Mouse (Mus musculus) brain, embryonic 18.5 days (tissue): Measurements from ENCODE around the gene Zbtb8os.

Source experiments
- DNase-seq: peaks from one replicate; pipeline ENCODE4 v3.0.0-alpha.2; 2012; ENCODE audit warnings: low read depth, low spot score

Gene Zbtb8os

DNA sequence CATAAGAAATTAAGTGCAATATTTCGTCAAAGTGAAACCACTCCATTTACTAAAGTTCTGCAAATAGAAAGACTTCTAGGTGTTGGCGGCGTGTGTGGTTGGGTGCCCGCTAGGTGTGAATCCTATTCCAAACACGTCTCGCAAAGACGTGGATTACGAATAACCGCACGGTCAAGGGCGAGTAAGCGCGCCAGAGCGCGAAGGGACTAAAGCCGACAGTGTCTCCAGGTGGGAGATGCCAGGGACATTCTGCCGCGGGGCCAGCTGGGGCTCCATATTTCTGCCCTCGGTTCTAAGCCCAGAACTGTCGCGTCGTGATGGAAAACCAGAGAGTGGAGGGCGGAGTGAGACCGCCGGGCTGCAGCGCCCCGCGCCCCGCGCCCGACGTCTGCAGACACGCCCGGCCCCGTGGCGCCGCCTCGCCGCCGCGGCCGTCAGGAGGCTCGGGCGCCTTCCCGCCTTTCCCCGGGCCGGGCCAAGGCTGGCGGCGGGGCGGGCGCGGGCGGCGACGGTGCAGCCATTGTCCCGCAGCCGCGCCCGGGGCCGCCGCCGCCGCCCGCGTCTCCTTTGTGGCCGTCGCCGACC, 41.6 kb downstream of the Zbtb8os start:
- DNase-seq: no peak

DNA sequence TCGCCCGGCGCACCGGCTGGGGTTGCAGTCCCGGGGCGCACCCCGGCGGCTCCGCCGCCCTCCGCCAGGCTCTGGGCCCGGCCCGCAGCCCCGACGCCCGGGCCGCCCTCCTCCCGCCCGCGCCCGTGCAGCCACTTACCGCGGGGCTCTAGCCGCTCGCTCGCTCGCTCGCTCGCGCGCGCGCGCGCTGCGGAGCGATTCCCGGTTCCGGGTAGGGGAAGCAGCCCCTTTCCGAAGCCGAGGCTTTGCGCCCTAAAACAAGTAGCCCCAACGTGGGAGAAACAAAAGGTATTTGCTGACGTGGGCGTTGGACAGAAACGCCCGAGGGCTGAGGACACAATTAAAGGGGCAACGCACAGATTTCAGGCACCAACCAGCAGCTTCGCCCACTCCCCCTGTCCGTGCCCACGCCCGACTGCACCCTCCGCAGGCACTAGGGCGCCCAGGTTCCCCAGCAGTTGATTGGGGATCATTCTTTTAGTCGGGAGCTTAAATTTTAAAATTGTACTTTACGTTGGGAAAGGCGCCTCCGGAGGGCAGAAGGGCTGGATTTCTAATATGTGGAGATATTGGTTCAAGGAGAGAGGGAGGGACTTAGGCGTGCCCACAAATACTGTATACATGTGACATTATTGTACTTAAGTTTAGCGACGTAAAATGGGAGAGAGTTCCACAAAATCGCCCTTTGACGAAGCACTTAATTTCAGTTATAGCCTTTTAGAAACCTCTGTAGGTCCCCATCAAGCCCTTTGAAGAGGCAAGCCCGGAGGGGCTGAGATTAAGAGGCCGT, 42.3 kb downstream of the Zbtb8os start, which contains the start of gene Zbtb8a:
Gene Zbtb8a, minus strand, starts transcription at position 516 of the 790 bp plus-strand sequence.
- peak; percentile 37 for DNase-seq

DNA sequence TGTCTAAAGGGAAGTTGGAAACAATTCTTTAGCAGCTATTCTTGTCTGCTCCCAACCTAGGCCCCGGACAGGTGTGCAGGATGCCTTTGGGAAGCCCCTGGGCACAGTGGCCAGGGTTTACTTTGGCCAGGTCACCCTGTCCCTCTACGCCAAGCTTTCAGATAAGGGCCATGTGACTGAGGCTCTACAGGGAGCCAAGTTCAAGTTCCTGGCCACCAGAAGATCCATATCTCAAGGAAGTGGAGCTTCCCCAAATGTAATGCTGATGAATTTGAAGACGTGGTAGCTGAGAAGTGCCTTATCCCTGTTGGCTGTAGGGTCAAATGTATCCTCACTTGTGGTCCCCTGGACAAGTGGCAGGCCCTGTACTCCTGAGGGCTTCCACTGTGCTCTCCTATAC, 44.3 kb downstream of the Zbtb8os start:
- DNase-seq: no peak

DNA sequence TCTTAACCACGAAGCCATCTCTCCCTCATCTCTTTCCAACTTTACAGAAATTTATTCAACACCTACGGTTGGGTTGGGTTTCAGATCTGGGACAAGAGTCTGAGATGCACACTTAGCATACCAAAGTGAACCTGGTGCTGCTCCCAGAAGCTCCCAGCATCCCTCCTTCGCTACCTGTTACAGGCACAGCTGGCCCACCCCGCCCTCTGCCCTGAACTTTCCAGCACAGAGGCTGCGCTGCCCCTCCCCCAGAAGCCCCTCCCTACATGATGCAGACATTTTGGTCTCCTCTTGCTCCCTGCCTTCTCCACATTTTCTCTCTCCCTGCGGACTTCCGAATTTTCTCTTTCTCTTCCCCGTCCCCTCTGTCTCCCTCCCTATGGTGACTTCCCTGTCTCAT, 45.7 kb downstream of the Zbtb8os start:
- no peak for DNase-seq

DNA sequence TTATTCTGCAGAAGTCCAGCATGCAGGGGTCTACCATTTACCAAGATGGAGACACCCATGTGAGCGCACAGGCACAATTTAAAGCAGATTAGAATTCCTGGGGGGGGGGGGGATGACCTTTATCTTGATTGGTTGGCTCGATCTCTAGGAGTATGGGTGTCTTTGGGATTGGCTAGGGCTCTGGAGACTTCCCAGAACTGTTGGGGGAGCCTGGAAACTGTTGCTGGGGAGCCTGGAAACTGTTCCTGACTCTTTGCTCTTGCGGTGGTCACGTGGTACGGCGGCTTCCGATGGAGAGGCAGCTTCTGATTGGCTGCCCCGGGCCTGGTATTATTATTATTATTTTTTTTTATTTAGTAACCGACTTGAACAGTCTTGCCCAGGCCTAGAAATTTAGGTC, 46.5 kb downstream of the Zbtb8os start:
- no peak for DNase-seq

DNA sequence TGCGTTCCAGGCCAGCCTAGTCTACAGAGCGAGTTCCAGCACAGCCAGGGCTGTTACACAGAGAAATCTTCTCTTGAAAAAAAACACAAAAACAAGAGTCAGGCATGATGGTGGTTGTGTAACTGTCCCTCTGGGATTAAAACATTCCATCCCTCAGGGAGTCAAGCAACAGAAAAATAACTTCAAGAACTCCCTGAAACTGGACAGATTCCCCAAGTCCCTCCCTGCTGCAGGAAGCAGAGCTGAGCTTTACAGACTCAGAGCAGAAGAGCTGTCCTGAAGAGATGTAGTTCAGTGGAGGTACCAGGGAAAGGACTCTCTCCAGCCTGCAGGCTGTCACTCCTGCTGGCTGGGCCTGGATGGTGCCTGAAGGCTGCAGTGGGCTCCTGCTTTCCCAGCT, 47.0 kb downstream of the Zbtb8os start:
- no peak for DNase-seq

DNA sequence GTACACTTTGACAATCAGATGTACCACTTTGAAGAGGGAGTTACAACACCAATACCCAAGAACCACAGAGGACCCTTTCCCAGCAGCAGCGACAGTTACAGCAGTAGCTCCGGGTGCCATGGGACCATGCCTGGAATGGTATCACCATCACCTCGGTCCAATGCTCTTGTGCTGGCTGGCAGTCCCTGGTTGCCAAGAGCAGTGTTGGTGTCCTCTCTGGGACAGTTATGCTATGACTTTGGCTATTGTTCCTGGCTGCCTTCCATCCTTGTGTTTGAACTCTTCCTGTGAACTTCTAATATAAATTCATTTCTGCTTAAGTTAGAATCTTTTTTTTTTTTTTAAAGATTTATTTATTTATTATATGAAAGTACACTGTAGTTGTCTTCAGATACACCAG, 48.1 kb downstream of the Zbtb8os start:
- DNase-seq: no peak

DNA sequence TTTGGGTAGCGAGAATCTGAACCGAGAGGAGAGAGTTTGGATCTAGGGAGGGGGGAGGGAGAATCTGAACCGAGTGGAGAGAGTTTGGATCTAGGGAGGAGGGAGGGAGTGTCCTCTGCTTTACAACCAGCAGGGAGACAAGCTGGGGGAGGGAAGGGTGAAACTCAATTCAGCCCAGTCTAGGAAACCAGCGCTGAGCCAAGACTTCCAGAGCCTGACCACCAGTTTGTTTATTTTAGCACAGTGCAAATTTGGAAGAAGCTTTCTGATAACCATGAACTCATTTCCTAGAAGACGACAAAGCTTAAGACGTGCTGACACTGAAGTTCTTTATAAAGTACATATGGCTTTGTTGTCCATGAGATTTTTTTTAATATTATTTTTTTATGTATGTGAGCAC, 48.9 kb downstream of the Zbtb8os start:
- no peak for DNase-seq

DNA sequence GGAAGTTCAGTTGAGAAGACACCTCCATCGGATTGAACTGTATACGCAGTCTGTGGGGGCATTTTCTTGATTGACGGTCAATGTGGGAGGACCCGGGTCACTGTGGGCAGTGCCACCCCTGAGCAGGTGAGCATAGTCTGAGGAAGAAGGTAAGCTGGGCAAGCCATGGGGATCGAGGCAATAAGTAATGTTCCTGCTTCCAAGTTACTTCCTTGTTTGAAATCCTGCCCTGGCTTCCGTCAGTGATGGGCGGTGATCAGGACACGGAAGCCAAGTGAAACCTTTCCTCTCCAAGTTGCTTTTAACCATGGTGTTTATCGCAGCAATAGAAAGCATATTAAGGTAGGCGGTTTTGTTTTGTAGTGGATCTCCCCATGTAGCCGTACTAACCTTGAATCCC, 50.2 kb downstream of the Zbtb8os start:
- no peak for DNase-seq

DNA sequence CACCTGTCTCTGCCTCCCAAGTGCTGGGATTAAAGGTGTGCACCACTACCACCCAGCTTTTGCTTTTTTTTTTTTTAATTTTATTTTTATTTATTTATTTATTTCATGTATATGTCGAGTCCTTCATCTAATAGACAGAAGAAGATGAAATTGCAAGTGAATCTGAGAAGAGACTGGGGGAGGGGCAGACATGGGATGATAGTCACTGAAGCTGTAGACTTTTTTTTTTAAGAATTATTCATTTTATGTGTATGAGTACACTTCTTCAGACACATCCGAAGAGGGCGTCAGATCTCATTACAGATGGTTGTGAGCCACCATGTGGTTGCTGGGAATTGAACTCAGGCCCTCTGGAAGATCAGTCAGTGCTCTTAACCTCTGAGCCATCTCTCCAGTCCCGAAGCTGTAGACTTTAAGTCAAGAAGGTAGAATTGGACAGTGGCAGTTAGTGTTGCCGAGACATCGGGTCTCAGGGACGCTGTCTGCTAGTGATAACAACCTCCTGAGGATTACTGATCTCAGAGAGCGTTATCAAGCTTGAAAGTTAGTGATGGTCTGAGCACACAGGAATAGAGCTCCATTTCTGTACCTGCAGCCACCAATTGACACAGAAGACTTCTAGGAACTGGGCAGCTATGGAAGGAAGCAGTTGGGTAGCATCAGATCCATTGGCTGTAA, 50.9 kb downstream of the Zbtb8os start:
- no peak for DNase-seq

DNA sequence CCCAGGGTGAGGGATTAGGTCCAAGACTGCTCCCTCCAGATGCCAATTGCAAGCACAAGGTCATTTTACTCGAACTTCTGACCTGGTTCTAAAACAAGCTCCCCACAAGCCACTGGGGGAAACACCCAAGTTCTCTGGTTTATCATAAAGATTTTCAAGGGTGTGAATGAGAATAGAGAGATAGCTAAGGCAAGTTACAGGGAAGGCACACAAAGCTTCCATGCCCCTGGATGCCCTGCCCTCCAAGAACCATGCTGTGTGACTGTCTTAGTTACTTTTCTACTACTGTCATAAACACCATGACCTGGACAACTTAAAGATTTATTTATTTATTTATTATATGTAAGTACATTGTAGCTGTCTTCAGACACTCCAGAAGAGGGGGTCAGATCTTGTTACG, 51.5 kb downstream of the Zbtb8os start:
- DNase-seq: no peak

DNA sequence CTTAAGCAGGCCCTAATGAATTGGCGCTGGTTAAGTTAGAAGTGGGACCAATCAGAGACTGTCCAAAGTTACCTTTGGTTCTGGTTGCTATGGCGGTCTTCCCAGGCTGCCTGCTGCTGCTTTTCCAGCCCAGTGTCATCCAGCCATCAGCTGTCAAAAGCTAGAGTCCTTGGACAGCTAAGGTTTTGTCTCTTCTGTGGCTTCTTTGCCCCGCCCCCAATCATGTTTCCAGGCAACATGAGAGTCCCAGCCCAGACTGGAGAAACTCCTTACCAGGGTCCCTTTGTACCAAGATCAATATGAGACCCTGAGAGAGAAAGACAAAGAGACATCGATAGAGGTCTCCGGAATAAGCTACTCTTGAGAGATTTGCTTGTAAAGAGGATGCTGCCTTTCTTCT, 52.9 kb downstream of the Zbtb8os start:
- no peak for DNase-seq

DNA sequence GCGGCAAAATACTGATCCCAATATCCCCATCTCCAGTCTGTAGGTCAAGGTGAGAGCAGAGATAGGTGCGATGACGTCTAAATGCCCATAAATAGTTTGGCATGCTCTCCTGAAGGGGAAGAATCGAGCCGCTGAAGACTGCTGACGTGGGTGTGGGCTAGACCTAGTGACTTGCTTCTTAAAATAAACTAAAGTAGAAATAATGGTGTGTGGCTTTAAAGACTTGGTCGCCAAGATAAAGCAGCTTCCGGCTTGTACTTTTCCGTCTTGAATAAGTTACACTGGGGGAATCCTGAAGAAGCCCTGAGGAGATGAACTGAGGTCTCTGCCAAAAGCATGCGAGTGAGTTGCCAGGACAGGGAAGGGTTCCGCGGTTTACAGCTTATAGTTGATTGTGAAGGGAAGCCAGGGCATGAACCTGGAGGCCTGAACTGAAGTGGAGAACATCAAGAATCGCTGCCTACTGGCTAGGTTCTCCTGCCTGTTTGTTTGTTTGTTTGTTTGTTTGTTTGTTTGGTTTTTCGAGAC, 54.8 kb downstream of the Zbtb8os start:
- no peak for DNase-seq

DNA sequence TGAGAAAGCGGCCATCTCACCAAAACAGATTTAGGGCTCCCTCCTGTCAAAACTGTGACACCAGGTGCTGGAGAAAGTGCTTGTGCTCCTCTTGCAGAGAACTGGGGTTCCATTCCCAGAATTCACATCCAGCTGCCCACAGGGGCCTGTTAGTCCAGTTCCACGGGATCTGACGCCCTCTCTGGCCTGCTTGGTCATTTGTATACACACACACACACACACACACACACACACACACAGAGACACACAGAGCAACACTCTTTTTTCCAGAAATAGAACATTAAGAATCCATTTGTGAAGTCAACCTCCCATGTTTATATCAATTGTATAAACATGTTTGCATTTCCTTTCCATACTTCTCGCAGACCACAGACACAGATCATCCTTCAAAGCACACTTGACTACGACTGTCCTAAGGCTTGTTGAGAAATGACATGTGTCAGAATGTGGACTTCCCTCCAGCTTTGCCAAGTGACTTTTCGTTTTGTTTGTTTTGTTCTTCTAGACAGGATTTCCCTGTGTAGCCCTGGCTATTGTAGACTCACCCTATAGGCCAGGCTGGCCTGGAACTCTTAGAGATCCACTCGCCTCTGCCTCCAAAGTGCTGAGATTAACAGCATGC, 55.6 kb downstream of the Zbtb8os start:
- DNase-seq: no peak

DNA sequence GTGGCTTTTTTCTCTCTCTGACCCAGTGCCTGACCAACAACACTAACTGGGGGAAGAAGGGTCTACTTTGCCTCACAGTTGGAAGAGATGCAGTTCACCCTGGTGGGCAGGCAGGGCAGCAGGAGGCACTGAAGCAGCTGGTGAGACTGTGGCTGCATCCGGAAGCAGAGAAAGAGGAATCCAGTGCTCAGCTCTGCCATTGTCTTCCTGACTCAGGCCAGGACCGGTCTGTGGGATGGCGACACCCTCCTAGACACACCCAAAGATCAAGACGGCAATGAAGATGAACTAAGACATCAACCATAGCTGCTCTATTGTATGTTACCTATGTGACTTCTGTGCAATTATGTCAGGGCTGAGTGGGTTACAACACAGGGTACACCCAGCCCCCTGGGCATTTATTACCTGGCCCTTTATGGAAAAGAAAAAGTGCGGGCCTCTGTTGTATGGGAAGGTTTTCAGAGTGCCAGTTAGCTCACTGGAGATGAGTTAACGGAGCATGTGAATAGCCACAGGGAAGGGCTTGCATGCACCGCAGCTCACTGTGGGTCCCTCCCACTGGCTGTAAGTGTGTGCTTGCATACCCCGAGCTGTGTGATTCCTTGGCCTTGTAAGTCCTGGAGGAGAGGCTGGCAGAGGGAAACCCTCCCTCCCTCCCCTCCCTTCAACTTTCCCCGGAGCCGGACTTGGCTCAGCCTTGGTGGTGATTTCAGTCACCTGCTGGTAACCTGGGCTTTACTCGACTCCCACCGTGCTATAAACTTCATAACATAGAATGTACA, 58.8 kb downstream of the Zbtb8os start:
- DNase-seq: no peak

DNA sequence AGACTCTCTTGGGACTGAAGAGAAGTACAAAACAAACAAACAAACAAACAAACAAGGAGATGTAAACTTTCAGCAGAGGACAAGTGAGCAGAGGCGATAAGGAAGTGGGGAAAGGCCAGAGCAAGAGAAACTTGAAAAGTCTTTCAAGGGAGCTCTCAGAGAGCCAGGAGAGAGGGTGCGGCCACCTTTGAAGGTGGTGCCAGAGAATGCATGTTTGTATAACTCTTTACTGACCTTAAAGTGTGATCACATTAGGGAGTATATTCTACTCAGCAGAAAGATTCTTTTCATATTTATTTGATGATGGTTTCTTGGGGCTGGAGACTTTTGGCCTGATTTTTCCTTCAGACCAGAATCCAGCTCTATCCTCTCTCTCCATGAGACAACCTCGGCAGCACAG, 61.5 kb downstream of the Zbtb8os start:
- no peak for DNase-seq

DNA sequence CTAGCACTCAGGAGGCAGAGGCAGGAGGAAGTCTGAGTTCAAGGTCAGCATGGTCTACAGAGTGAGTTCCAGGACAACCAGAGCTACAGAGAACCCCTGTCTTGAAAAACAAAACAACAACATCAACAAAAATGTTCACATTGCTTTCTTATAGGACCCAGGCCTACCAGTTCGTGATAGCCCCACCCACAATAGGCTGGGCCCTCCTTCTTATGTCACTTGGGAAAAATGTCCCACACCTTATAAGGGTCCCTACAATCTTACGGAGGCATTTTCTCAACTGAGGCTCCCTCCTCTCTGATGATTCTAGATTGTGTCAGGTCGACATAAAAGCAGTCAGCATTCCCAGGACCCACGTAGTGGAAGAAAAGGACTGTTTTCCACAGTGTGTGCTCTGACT, 64.3 kb downstream of the Zbtb8os start:
- DNase-seq: no peak
